Mouse (Mus musculus) spleen, adult 2 months (tissue): ENCODE measurements around the gene Gm128.

Experiments
- CTCF ChIP-seq: fragments of 200-500 bp; IDR thresholded peaks from 2 replicates; pipeline ENCODE4 v1.5.1; 2011; ENCODE audit warnings: mild to moderate bottlenecking, inconsistent platforms; ENCODE audit not compliant: insufficient read depth, insufficient read length, insufficient replicate concordance; ENCODE audit errors: extremely low read depth
- POLR2A ChIP-seq: fragments of 200-500 bp; IDR thresholded peaks from 2 replicates; pipeline ENCODE4 v1.6.1; 2011; ENCODE audit warnings: low read depth, low read length, inconsistent platforms

DNA sequence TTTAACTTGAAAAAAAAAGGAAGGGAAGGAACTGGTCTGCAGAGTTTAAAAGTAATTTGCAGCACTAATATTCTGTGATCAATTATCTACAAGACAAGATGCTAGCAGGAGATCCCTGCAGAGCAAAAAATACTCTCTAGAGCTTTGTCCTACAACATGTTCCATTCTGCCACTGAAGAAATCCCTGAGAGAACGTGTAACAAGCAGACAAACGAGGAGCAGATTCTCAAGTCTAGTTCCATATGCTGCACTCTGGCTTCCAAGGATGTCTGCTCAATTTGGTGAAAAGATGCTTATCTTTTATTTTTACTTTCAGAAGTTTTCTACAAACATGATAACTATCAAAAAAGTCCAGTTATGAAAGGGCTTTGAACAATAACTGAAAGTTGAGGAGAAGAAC lies 40.8 kb downstream of the Gm128 start:
- TF ChIP-seq CTCF: no peak
- no peak for TF ChIP-seq POLR2A
